In the genomic region with DNA sequence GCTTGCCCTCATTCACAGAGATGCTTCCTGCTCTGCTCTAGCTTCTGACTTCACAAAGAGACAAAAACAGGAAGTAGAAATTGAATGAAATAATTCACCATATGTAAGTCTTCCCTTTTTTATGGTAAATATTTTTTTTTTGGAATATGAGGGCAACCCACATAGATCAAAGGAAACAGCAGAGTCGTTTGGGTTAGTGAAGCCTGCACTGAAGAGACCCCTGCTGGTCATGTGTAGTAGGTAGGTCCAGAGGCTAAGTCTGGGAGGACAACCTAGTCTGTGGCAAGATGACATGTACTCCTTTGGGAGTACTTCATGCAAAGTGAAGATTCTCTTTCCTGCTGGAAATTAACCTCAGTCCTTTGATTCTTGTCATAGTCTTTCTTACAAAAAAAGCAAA, we compare ENCODE assay signal across 9 mouse cellular contexts. TPM values are rescaled to one million over a fixed set of nuclear protein-coding genes. Genes with fewer than 3 reads are reported as not detected.
DNase-seq lines count a peak whose midpoint lies in the region; ATAC-seq and TF ChIP-seq lines count a peak whose summit lies in the region.
"Had no signal": no experiment of that assay in that cellular context is flagged by ENCODE, and none has a peak within 500 bp of the region (broad histone marks: within the 10 kb centered on the region; RNA-seq: fewer than 3 reads in every experiment).

No protein-coding gene starts in this region.

- H3K27me3 ChIP-seq in forebrain, postnatal 0 days (ENCODE audit: insufficient read depth, low read length) = no peaks in the 10 kb centered on the region; the same call in 1 of the 2 replicates
- no peaks in the 10 kb centered on the region for H3K27me3 ChIP-seq in forebrain, embryonic 16.5 days (replicated peaks; ENCODE audit: control insufficient read depth, insufficient read depth, low read length)
- no peaks in the 10 kb centered on the region for H3K27me3 ChIP-seq in limb, embryonic 14.5 days (ENCODE audit: control insufficient read depth, insufficient read depth, low read length)

- TF ChIP-seq POLR2A in limb, embryonic 14.5 days (IDR thresholded peaks at IDR 0.05; ENCODE audit: borderline replicate concordance, extremely low read depth, insufficient read depth, insufficient read length) = no peak

- H3K36me3 ChIP-seq in forebrain, postnatal 0 days (ENCODE audit: insufficient read depth) = no peaks in the 10 kb centered on the region
- no peaks in the 10 kb centered on the region for H3K36me3 ChIP-seq in forebrain, embryonic 16.5 days (ENCODE audit: control insufficient read depth, insufficient read depth)
- no peaks in the 10 kb centered on the region for H3K36me3 ChIP-seq in limb, embryonic 14.5 days (ENCODE audit: control insufficient read depth, insufficient read depth, low read length)

- no peak overlapping the region for H3K4me3 ChIP-seq in forebrain, postnatal 0 days (ENCODE audit: low read depth, low read length)
- H3K4me3 ChIP-seq in forebrain, embryonic 16.5 days (replicated peaks; ENCODE audit: low read length) = no peak overlapping the region
- no peak overlapping the region for H3K4me3 ChIP-seq in limb, embryonic 14.5 days (replicated peaks; ENCODE audit: low read length)

- H3K9ac ChIP-seq in forebrain, postnatal 0 days = no peak overlapping the region
- H3K9ac ChIP-seq in forebrain, embryonic 16.5 days (replicated peaks; ENCODE audit: low read depth, low read length) = no peak overlapping the region
- no peak overlapping the region for H3K9ac ChIP-seq in limb, embryonic 14.5 days (ENCODE audit: low read depth, low read length, severe bottlenecking)

- no peak for ATAC-seq in forebrain, postnatal 0 days
- no peak for ATAC-seq in forebrain, embryonic 16.5 days
- no peak for ATAC-seq in limb, embryonic 14.5 days (ENCODE audit: low FRiP score, low read depth)

- no peaks in the 10 kb centered on the region for H3K4me1 ChIP-seq in forebrain, postnatal 0 days (ENCODE audit: insufficient read depth)
- H3K4me1 ChIP-seq in forebrain, embryonic 16.5 days (replicated peaks; ENCODE audit: control insufficient read depth, insufficient read depth, low read length) = no peaks in the 10 kb centered on the region
- H3K4me1 ChIP-seq in limb, embryonic 14.5 days (ENCODE audit: control insufficient read depth, insufficient read depth, low read length) = no peaks in the 10 kb centered on the region

- H3K9me3 ChIP-seq in forebrain, postnatal 0 days (ENCODE audit: low read length) = no peaks in the 10 kb centered on the region
- no peaks in the 10 kb centered on the region for H3K9me3 ChIP-seq in forebrain, embryonic 16.5 days (ENCODE audit: control insufficient read depth, low read length)
- no peaks in the 10 kb centered on the region for H3K9me3 ChIP-seq in limb, embryonic 14.5 days (ENCODE audit: control insufficient read depth, low read length)

- no peak overlapping the region for H3K27ac ChIP-seq in forebrain, postnatal 0 days (ENCODE audit: low read depth, low read length)
- H3K27ac ChIP-seq in forebrain, embryonic 16.5 days (ENCODE audit: low read length) = no peak overlapping the region
- H3K27ac ChIP-seq in limb, embryonic 14.5 days (replicated peaks; ENCODE audit: low read depth, low read length) = no peak overlapping the region

- DNase-seq in forebrain, postnatal 0 days = no peak
- peak; percentile 82 for DNase-seq in 416B (ENCODE audit: low read depth)
- peak; percentile 35 for DNase-seq in brain, adult 2 months (ENCODE audit: low read depth, low spot score)
- peak; percentile 34 for DNase-seq in limb, embryonic 14.5 days (ENCODE audit: low spot score)
- DNase-seq in retina, postnatal 1 day = peak; percentile 48
- no peak for DNase-seq in cerebellum, adult 9-10 months
- no peak for DNase-seq in c-Kit-positive CD71-positive TER-119-positive erythroid progenitor cells, embryonic 14.5 days (ENCODE audit: low spot score)

- H3K4me2 ChIP-seq in forebrain, postnatal 0 days (ENCODE audit: low read depth) = no peak overlapping the region
- no peak overlapping the region for H3K4me2 ChIP-seq in forebrain, embryonic 16.5 days (ENCODE audit: low read length)
- H3K4me2 ChIP-seq in limb, embryonic 14.5 days (replicated peaks; ENCODE audit: low read depth, low read length, severe bottlenecking) = no peak overlapping the region

- WGBS in forebrain, postnatal 0 days = 5% methylated on average over 1 of the region's 1 CpGs
- 3% methylated on average over 1 of the region's 1 CpGs for WGBS in forebrain, embryonic 16.5 days
- 0% methylated on average over 1 of the region's 1 CpGs for WGBS in limb, embryonic 14.5 days

- TF ChIP-seq CTCF in forebrain, postnatal 0 days (IDR thresholded peaks at IDR 0.05; ENCODE audit: low read depth) = peak; percentile 60

RNA-seq across cellular contexts. Expression of gene Klhl9, which starts 5.1 kb away (rescaled TPM):
- total RNA-seq in forebrain, postnatal 0 days (2014; rRNA removed) = 171 and 176 TPM in 2 replicates
- 65.8 and 78.1 TPM in 2 replicates for polyA plus RNA-seq in forebrain, postnatal 0 days (2015; fragmentation: Nextera tagmentation; extraction: Ambion mirVana)
- polyA plus RNA-seq in forebrain, embryonic 16.5 days (2015; fragmentation: Nextera tagmentation; extraction: Ambion mirVana) = 122 and 135 TPM in 2 replicates
- polyA plus RNA-seq in limb, embryonic 14.5 days (2012; rRNA removed) = 41.4 and 41.6 TPM in 2 replicates
- polyA plus RNA-seq in limb, embryonic 14.5 days (2014; fragmentation: Nextera tagmentation; extraction: Ambion mirVana) = 127 and 137 TPM in 2 replicates

RNA-seq across cellular contexts. Expression of gene Gm26566, which starts 5.7 kb away (rescaled TPM):
- total RNA-seq in forebrain, postnatal 0 days (2014; rRNA removed) = 1.2 and 2.9 TPM in 2 replicates
- polyA plus RNA-seq in forebrain, postnatal 0 days (2015; fragmentation: Nextera tagmentation; extraction: Ambion mirVana) = 0.84 and 1.1 TPM in 2 replicates
- 1.2 and 1.4 TPM in 2 replicates for polyA plus RNA-seq in forebrain, embryonic 16.5 days (2015; fragmentation: Nextera tagmentation; extraction: Ambion mirVana)
- polyA plus RNA-seq in limb, embryonic 14.5 days (2012; rRNA removed) = 0.63 and 0.86 TPM in 2 replicates
- 0.70 and 2.0 TPM in 2 replicates for polyA plus RNA-seq in limb, embryonic 14.5 days (2014; fragmentation: Nextera tagmentation; extraction: Ambion mirVana)

RNA-seq across cellular contexts. Expression of gene Gm13271, which starts 27.3 kb away (rescaled TPM):
- total RNA-seq in forebrain, postnatal 0 days (2014; rRNA removed) = not detected in 2 replicates
- polyA plus RNA-seq in forebrain, postnatal 0 days (2015; fragmentation: Nextera tagmentation; extraction: Ambion mirVana) = not detected in 2 replicates
- not detected in 2 replicates for polyA plus RNA-seq in forebrain, embryonic 16.5 days (2015; fragmentation: Nextera tagmentation; extraction: Ambion mirVana)
- not detected in 2 replicates for polyA plus RNA-seq in limb, embryonic 14.5 days (2012; rRNA removed)
- polyA plus RNA-seq in limb, embryonic 14.5 days (2014; fragmentation: Nextera tagmentation; extraction: Ambion mirVana) = not detected in 2 replicates
- total RNA-seq: ES-E14 had no signal

RNA-seq across cellular contexts. Expression of gene Gm13283, which starts 32.6 kb away (rescaled TPM):
- not detected in 2 replicates for total RNA-seq in forebrain, postnatal 0 days (2014; rRNA removed)
- polyA plus RNA-seq in forebrain, postnatal 0 days (2015; fragmentation: Nextera tagmentation; extraction: Ambion mirVana) = not detected in 2 replicates
- polyA plus RNA-seq in forebrain, embryonic 16.5 days (2015; fragmentation: Nextera tagmentation; extraction: Ambion mirVana) = 0.16 TPM in 1 of 2 replicates, not detected in the other
- polyA plus RNA-seq in limb, embryonic 14.5 days (2012; rRNA removed) = 0.13 and 0.24 TPM in 2 replicates
- 0.21 TPM in 1 of 2 replicates, not detected in the other for polyA plus RNA-seq in limb, embryonic 14.5 days (2014; fragmentation: Nextera tagmentation; extraction: Ambion mirVana)
- total RNA-seq: ES-E14 had no signal

RNA-seq across cellular contexts. Expression of gene Ifnab, which starts 36.2 kb away (rescaled TPM):
- not detected in 2 replicates for total RNA-seq in forebrain, postnatal 0 days (2014; rRNA removed)
- not detected in 2 replicates for polyA plus RNA-seq in forebrain, postnatal 0 days (2015; fragmentation: Nextera tagmentation; extraction: Ambion mirVana)
- not detected in 2 replicates for polyA plus RNA-seq in forebrain, embryonic 16.5 days (2015; fragmentation: Nextera tagmentation; extraction: Ambion mirVana)
- polyA plus RNA-seq in limb, embryonic 14.5 days (2012; rRNA removed) = 0.09 TPM in 1 of 2 replicates, not detected in the other
- polyA plus RNA-seq in limb, embryonic 14.5 days (2014; fragmentation: Nextera tagmentation; extraction: Ambion mirVana) = not detected in 2 replicates
- total RNA-seq: ES-E14 had no signal

Comparison
In these comparisons a context has a peak if more than half of its experiments do, and no peak if none do; other contexts are left out.
1. DNase-seq: peak in 416B (single experiment), brain, adult 2 months (single experiment), limb, embryonic 14.5 days (single experiment) and retina, postnatal 1 day (single experiment); none in forebrain, postnatal 0 days (single experiment), cerebellum, adult 9-10 months (single experiment) and c-Kit-positive CD71-positive TER-119-positive erythroid progenitor cells, embryonic 14.5 days (single experiment).